15 mouse cellular contexts compared by ENCODE assay signal in the genomic region with DNA sequence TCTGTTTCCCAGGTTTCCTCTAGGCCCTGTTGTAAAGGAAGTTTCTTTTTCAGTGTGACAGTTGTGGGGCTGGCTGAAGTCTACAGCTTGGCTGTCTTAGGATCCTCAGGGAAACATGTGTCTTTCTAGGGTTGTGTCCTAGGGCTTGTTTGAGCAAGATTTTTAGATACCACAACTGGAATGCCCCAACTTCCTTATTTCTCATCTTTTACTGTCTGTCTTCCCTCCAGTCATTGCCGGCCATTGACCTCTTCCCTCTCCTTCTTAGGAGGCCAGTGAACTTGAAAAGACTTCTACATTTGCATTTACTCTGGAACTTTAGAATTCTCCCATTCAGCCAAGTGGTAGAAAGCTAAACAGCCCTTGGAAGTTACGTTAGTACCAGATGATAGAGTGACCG.
"Had no signal": no experiment of that assay in that cellular context is flagged by ENCODE, and none has a peak within 500 bp of the region (broad histone marks: within the 10 kb centered on the region; RNA-seq: fewer than 3 reads in every experiment).

No protein-coding gene starts in this region.

- H3K9ac ChIP-seq: kidney, embryonic 15.5 days; limb, embryonic 12.5 days; liver, embryonic 13.5 days; midbrain, embryonic 12.5 days; neural tube, embryonic 13.5 days had no signal

- H3K27ac ChIP-seq: kidney, embryonic 15.5 days; limb, embryonic 12.5 days; liver, embryonic 13.5 days; midbrain, embryonic 12.5 days; neural tube, embryonic 13.5 days had no signal

- H3K4me1 ChIP-seq: kidney, embryonic 15.5 days; midbrain, embryonic 12.5 days had no signal

- ATAC-seq: lung, postnatal 0 days; midbrain, embryonic 16.5 days had no signal

- H3K9me3 ChIP-seq: kidney, embryonic 15.5 days; limb, embryonic 12.5 days; liver, embryonic 13.5 days; midbrain, embryonic 12.5 days; neural tube, embryonic 13.5 days had no signal

- H3K4me2 ChIP-seq: kidney, embryonic 15.5 days; limb, embryonic 12.5 days; liver, embryonic 13.5 days; midbrain, embryonic 12.5 days; neural tube, embryonic 13.5 days had no signal

- H3K36me3 ChIP-seq: kidney, embryonic 15.5 days; limb, embryonic 12.5 days; liver, embryonic 13.5 days; midbrain, embryonic 12.5 days; neural tube, embryonic 13.5 days had no signal

- H3K4me3 ChIP-seq: kidney, embryonic 15.5 days; limb, embryonic 12.5 days; liver, embryonic 13.5 days; midbrain, embryonic 12.5 days; neural tube, embryonic 13.5 days had no signal

- DNase-seq: kidney, adult 11 months; layer of hippocampus, adult 9-11 months; layer of hippocampus, postnatal 36 days; liver, embryonic 13.5 days; lung, adult 2 months; lung, postnatal 36 days; spleen, adult 18-20 months; thymus, adult 18-20 months; thymus, postnatal 14 days had no signal

- H3K27me3 ChIP-seq: kidney, embryonic 15.5 days; limb, embryonic 12.5 days; liver, embryonic 13.5 days; midbrain, embryonic 12.5 days; neural tube, embryonic 13.5 days had no signal
